Mouse (Mus musculus) gonadal fat pad, adult 2 months (tissue): ENCODE data around the gene H2-Q6. TPM values are rescaled to one million over a fixed set of nuclear protein-coding genes. Genes with fewer than 3 reads are reported as not detected.
"Not testable (repeated sequence)": the region's sequence is repeated elsewhere in the genome, so short reads cannot be mapped to it uniquely, and the experiment has no call there.

Source experiments
- DNase-seq: peaks from one replicate; pipeline ENCODE4 v3.0.0-alpha.2; 2012; ENCODE audit warnings: low read depth
- polyA plus RNA-seq: library from polyadenylated mRNA; depleted of rRNA; stranded (reverse); fragments of >200 nt; gene quantifications from 2 replicates; pipeline ENCODE4 v1.2.3, GENCODE M21; 2012; rRNA removed

Gene H2-Q6
- 18.6 and 33.9 TPM in 2 replicates for polyA plus RNA-seq

GRCm38 (mm10) chr17:35424624-35425416 is at the start of gene H2-Q6:
Gene H2-Q6 (plus strand): TSS chr17:35424850.
- not testable (repeated sequence) for DNase-seq

- peak; percentile 22 for DNase-seq
Observed at GRCm38 (mm10) chr17:35379369-35379728, 45.3 kb upstream of the H2-Q6 start, which contains the start of gene H2-Q4. Gene H2-Q4 (plus strand): TSS chr17:35379617.

- no peak for DNase-seq
Observed at GRCm38 (mm10) chr17:35379729-35380451, 44.8 kb upstream of the H2-Q6 start.

- not testable (repeated sequence) for DNase-seq
Observed at GRCm38 (mm10) chr17:35389796-35390195, 34.9 kb upstream of the H2-Q6 start.

GRCm38 (mm10) chr17:35392671-35393070 is 32.0 kb upstream of the H2-Q6 start:
- DNase-seq, result not testable (repeated sequence)

- DNase-seq, result not testable (repeated sequence)
Observed at GRCm38 (mm10) chr17:35393864-35394800, 30.5 kb upstream of the H2-Q6 start.

GRCm38 (mm10) chr17:35396956-35397355 is 27.7 kb upstream of the H2-Q6 start:
- not testable (repeated sequence) for DNase-seq

GRCm38 (mm10) chr17:35413057-35413456 is 11.6 kb upstream of the H2-Q6 start:
- not testable (repeated sequence) for DNase-seq

- not testable (repeated sequence) for DNase-seq
Observed at GRCm38 (mm10) chr17:35415273-35416129, 9.1 kb upstream of the H2-Q6 start.

- no peak for DNase-seq
Observed at GRCm38 (mm10) chr17:35418772-35419171, 5.9 kb upstream of the H2-Q6 start.

GRCm38 (mm10) chr17:35419564-35419963 is 5.1 kb upstream of the H2-Q6 start:
- DNase-seq, result not testable (repeated sequence)

- DNase-seq, result not testable (repeated sequence)
Observed at GRCm38 (mm10) chr17:35420206-35420810, 4.3 kb upstream of the H2-Q6 start.

- DNase-seq, result not testable (repeated sequence)
Observed at GRCm38 (mm10) chr17:35421331-35421730, 3.3 kb upstream of the H2-Q6 start.

GRCm38 (mm10) chr17:35422360-35422759 is 2.3 kb upstream of the H2-Q6 start:
- not testable (repeated sequence) for DNase-seq

- DNase-seq, result not testable (repeated sequence)
Observed at GRCm38 (mm10) chr17:35423131-35423810, 1.4 kb upstream of the H2-Q6 start.

- not testable (repeated sequence) for DNase-seq
Observed at GRCm38 (mm10) chr17:35424106-35424505, 544 bp upstream of the H2-Q6 start.

GRCm38 (mm10) chr17:35425474-35425873 is 824 bp downstream of the H2-Q6 start:
- not testable (repeated sequence) for DNase-seq

GRCm38 (mm10) chr17:35428883-35429282 is 4.2 kb downstream of the H2-Q6 start:
- DNase-seq, result not testable (repeated sequence)

GRCm38 (mm10) chr17:35430671-35431070 is 6.0 kb downstream of the H2-Q6 start:
- DNase-seq, result not testable (repeated sequence)
